Mouse (Mus musculus) stomach, postnatal 0 days (tissue): ENCODE measurements at regions not wholly inside any gene's neighbourhood (a gene's known extent, or its start where the extent isn't known, plus 50 kb on each side); places are given as distances from the start of the nearest gene placed in this dataset.
A peak's percentile ranks its signal among the peaks of the same experiment; 100 is the strongest.

ENCODE experiments used
- CTCF ChIP-seq: IDR thresholded peaks from 2 replicates; pipeline ENCODE4 v1.5.1; 2016; ENCODE audit warnings: antibody characterized with exemption, low read depth, mild to moderate bottlenecking, moderate library complexity
- EP300 ChIP-seq: optimal IDR thresholded peaks from 2 replicates; pipeline ENCODE3; 2016; ENCODE audit warnings: antibody characterized with exemption

GRCm38 (mm10) chr4:99459436-99459835, 163.7 kb downstream of the Gm12689 start:
- TF ChIP-seq CTCF (0 out of 2 replicates have a peak, but pooled peaks have one; percentile 5), EP300 (no peak)
